Mouse (Mus musculus) C2C12 (cell line): ENCODE results near the gene Zgpat.
A peak's percentile ranks its signal among the peaks of the same experiment; 100 is the strongest.

Source experiments
- CEBPB ChIP-seq: IDR thresholded peaks from one replicate; pipeline ENCODE4 v1.6.1; 2011; ENCODE audit warnings: low read depth, mild to moderate bottlenecking, control low read depth, moderate library complexity
- CTCF ChIP-seq: IDR thresholded peaks from one replicate; pipeline ENCODE4 v1.5.1; 2011; ENCODE audit not compliant: control insufficient read depth, insufficient read depth, insufficient read length
- FOSL1 ChIP-seq: IDR thresholded peaks from one replicate; pipeline ENCODE4 v1.8.0; 2011; ENCODE audit warnings: mild to moderate bottlenecking, low read length; ENCODE audit not compliant: poor library complexity, insufficient read depth, severe bottlenecking
- MAX ChIP-seq: IDR thresholded peaks from one replicate; pipeline ENCODE4 v1.6.1; 2011; ENCODE audit warnings: mild to moderate bottlenecking, control low read depth
- MYOD1 ChIP-seq: IDR thresholded peaks from one replicate; pipeline ENCODE4 v1.6.1; 2011; ENCODE audit warnings: low read depth; ENCODE audit not compliant: control insufficient read depth, insufficient read length
- MYOG ChIP-seq: IDR thresholded peaks from one replicate; pipeline ENCODE4 v1.6.1; 2011; ENCODE audit not compliant: control insufficient read depth, insufficient read length; ENCODE audit errors: extremely low read depth
- USF1 ChIP-seq: IDR thresholded peaks from one replicate; pipeline ENCODE4 v1.6.1; 2011; ENCODE audit warnings: low read depth, mild to moderate bottlenecking, control low read depth, moderate library complexity

DNA sequence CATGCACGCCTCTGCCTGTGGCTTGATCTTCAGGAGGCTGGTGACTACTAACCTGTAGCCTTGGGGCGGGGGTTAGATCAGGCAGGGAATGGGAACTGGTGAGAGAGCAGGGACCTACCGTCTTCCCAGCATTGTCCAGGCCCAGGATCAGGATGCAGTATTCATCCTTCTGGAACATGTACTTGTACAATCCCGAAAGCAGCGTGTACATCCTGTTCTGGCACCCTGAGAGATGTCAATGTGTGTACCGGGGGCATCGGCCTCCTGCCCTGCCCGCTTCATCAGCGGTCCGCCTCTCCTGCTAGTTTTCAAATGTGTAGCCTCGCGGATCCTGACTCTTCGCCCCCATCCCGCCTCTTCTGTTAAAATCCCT, 255 bp upstream of the Zgpat start:
- no peak for TF ChIP-seq CTCF
- TF ChIP-seq MYOG = no peak
- TF ChIP-seq MAX = peak; percentile 34
- no peak for TF ChIP-seq FOSL1
- no peak for TF ChIP-seq USF1
- TF ChIP-seq CEBPB = no peak
- no peak for TF ChIP-seq MYOD1
